26 mouse cellular contexts compared by ENCODE assay signal in the genomic region with DNA sequence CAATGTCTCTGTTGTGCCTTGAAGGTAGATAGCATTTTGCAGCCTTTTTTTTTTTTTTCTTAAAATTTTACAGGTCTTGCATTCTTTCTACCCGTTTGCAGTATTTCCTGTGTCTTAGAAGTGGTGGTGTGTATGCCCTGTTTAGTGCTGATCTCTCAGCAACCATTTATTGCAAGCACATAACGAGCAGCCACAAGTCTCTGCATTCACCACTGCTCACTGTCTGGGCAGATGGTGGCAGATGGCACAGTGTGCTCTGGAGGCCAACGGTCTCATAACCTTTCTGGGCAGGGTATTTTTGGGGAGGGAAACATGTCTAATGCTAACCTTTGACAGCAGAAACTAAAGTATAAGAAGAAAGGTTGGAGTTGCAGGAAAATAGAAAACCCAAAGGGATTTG.
DNase-seq lines count a peak whose midpoint lies in the region; ATAC-seq and TF ChIP-seq lines count a peak whose summit lies in the region.
"Had no signal": no experiment of that assay in that cellular context is flagged by ENCODE, and none has a peak within 500 bp of the region (broad histone marks: within the 10 kb centered on the region; RNA-seq: fewer than 3 reads in every experiment).

No protein-coding gene starts in this region.

- H3K4me2 ChIP-seq in midbrain, postnatal 0 days (ENCODE audit: low read depth, low read length, poor library complexity, severe bottlenecking), result no peak overlapping the region
- H3K4me2 ChIP-seq in hindbrain, postnatal 0 days (ENCODE audit: low read depth, low read length), result no peak overlapping the region
- H3K4me2 ChIP-seq: heart, embryonic 13.5 days; midbrain, embryonic 12.5 days; neural tube, embryonic 12.5 days had no signal

- H3K9ac ChIP-seq in midbrain, postnatal 0 days (replicated peaks; ENCODE audit: low read length, poor library complexity, severe bottlenecking), result no peak overlapping the region
- H3K9ac ChIP-seq in hindbrain, postnatal 0 days (replicated peaks; ENCODE audit: low read length), result no peak overlapping the region
- H3K9ac ChIP-seq: forebrain, postnatal 0 days; heart, embryonic 13.5 days; midbrain, embryonic 12.5 days; neural tube, embryonic 12.5 days had no signal

- TF ChIP-seq CTCF in midbrain, postnatal 0 days (IDR thresholded peaks at IDR 0.05), result no peak
- TF ChIP-seq CTCF in hindbrain, postnatal 0 days (IDR thresholded peaks at IDR 0.05; ENCODE audit: low read depth), result no peak

- H3K36me3 ChIP-seq in midbrain, postnatal 0 days (ENCODE audit: insufficient read depth, low read length), result no peaks in the 10 kb centered on the region
- H3K36me3 ChIP-seq in midbrain, embryonic 10.5 days, result no peaks in the 10 kb centered on the region
- no peaks in the 10 kb centered on the region for H3K36me3 ChIP-seq in hindbrain, postnatal 0 days (ENCODE audit: insufficient read depth, low read length)
- H3K36me3 ChIP-seq in hindbrain, embryonic 10.5 days, result no peaks in the 10 kb centered on the region
- H3K36me3 ChIP-seq: embryonic facial prominence, embryonic 10.5 days; forebrain, embryonic 10.5 days; heart, embryonic 13.5 days; midbrain, embryonic 12.5 days; neural tube, embryonic 12.5 days had no signal

- ATAC-seq in midbrain, postnatal 0 days (ENCODE audit: low FRiP score), result no peak
- no peak for ATAC-seq in hindbrain, postnatal 0 days
- ATAC-seq in erythroid progenitor cell, adult 5-6 weeks (replicated peaks; ENCODE audit: low FRiP score, poor library complexity, severe bottlenecking), result no peak
- ATAC-seq: forebrain, postnatal 0 days; lung, postnatal 0 days had no signal

- no peaks in the 10 kb centered on the region for H3K4me1 ChIP-seq in midbrain, postnatal 0 days (ENCODE audit: insufficient read depth, low read length)
- H3K4me1 ChIP-seq in midbrain, embryonic 10.5 days, result 0 out of 2 replicates have a peak, but pooled peaks cover 2% of the 10 kb centered on the region
- no peaks in the 10 kb centered on the region for H3K4me1 ChIP-seq in hindbrain, postnatal 0 days (ENCODE audit: insufficient read depth, low read length)
- peaks cover 5% of the 10 kb centered on the region; the same call in 1 of the 2 replicates for H3K4me1 ChIP-seq in hindbrain, embryonic 10.5 days (replicated peaks)
- H3K4me1 ChIP-seq: embryonic facial prominence, embryonic 10.5 days; heart, embryonic 13.5 days; midbrain, embryonic 12.5 days; neural tube, embryonic 12.5 days had no signal

- H3K4me3 ChIP-seq in midbrain, postnatal 0 days (ENCODE audit: low read depth, low read length), result no peak overlapping the region
- H3K4me3 ChIP-seq in midbrain, embryonic 10.5 days, result no peak overlapping the region
- H3K4me3 ChIP-seq in hindbrain, postnatal 0 days (ENCODE audit: low read length), result no peak overlapping the region
- H3K4me3 ChIP-seq in hindbrain, embryonic 10.5 days, result no peak overlapping the region
- H3K4me3 ChIP-seq: embryonic facial prominence, embryonic 10.5 days; forebrain, embryonic 10.5 days; heart, embryonic 13.5 days; layer of hippocampus, adult 2 months; midbrain, embryonic 12.5 days; neural tube, embryonic 12.5 days had no signal

- H3K27ac ChIP-seq in midbrain, postnatal 0 days (ENCODE audit: low read depth, low read length), result no peak overlapping the region
- H3K27ac ChIP-seq in midbrain, embryonic 10.5 days (replicated peaks), result no peak overlapping the region
- no peak overlapping the region for H3K27ac ChIP-seq in hindbrain, postnatal 0 days
- H3K27ac ChIP-seq in hindbrain, embryonic 10.5 days, result no peak overlapping the region
- H3K27ac ChIP-seq: embryonic facial prominence, embryonic 10.5 days; forebrain, embryonic 10.5 days; heart, embryonic 13.5 days; layer of hippocampus, adult 2 months; midbrain, embryonic 12.5 days; neural tube, embryonic 12.5 days had no signal

- H3K27me3 ChIP-seq in midbrain, postnatal 0 days (ENCODE audit: insufficient read depth, low read length), result no peaks in the 10 kb centered on the region
- no peaks in the 10 kb centered on the region for H3K27me3 ChIP-seq in midbrain, embryonic 10.5 days (ENCODE audit: low read depth, poor library complexity, severe bottlenecking)
- no peaks in the 10 kb centered on the region for H3K27me3 ChIP-seq in hindbrain, postnatal 0 days (ENCODE audit: insufficient read depth, low read length)
- H3K27me3 ChIP-seq in hindbrain, embryonic 10.5 days (ENCODE audit: insufficient read depth, poor library complexity, severe bottlenecking), result no peaks in the 10 kb centered on the region
- H3K27me3 ChIP-seq: heart, embryonic 13.5 days; midbrain, embryonic 12.5 days; neural tube, embryonic 12.5 days had no signal

- peak; percentile 8 for DNase-seq in midbrain, postnatal 0 days (ENCODE audit: low spot score)
- no peak for DNase-seq in midbrain, embryonic 10.5 days (ENCODE audit: low spot score)
- peak; percentile 72 for DNase-seq in induced T-regulatory cell, adult 2 months (ENCODE audit: low read depth)
- peak; percentile 53 to 75 for DNase-seq in thymus, adult 18-20 months
- DNase-seq in thymus, postnatal 36 days, result peak; percentile 63 to 79
- no peak for DNase-seq in hindbrain, postnatal 0 days (ENCODE audit: low spot score)
- no peak for DNase-seq in hindbrain, embryonic 10.5 days (ENCODE audit: low spot score)
- DNase-seq: adrenal gland, postnatal 10 days; cerebellum, adult 8-10 months; forebrain, postnatal 0 days; gastrocnemius, postnatal 25 days; heart, adult 18-20 months; heart, postnatal 36 days; kidney, adult 8-10 months; kidney, postnatal 10 days; layer of hippocampus, postnatal 36 days; right cerebral cortex, adult 18-20 months; right cerebral cortex, postnatal 4 days had no signal

- 64% methylated on average over 3 of the region's 3 CpGs for WGBS in midbrain, postnatal 0 days
- WGBS in midbrain, embryonic 10.5 days, result 81% methylated on average over 3 of the region's 3 CpGs
- 49% methylated on average over 3 of the region's 3 CpGs for WGBS in hindbrain, postnatal 0 days
- WGBS in hindbrain, embryonic 10.5 days, result 64% methylated on average over 3 of the region's 3 CpGs

- H3K9me3 ChIP-seq in midbrain, postnatal 0 days (ENCODE audit: low read length), result no peaks in the 10 kb centered on the region
- H3K9me3 ChIP-seq in midbrain, embryonic 10.5 days (replicated peaks), result no peaks in the 10 kb centered on the region
- H3K9me3 ChIP-seq in hindbrain, postnatal 0 days (ENCODE audit: low read length), result no peaks in the 10 kb centered on the region
- no peaks in the 10 kb centered on the region for H3K9me3 ChIP-seq in hindbrain, embryonic 10.5 days
- H3K9me3 ChIP-seq: embryonic facial prominence, embryonic 10.5 days; forebrain, embryonic 10.5 days; heart, embryonic 13.5 days; midbrain, embryonic 12.5 days; neural tube, embryonic 12.5 days had no signal

Comparison
In these comparisons a context has a peak if more than half of its experiments do, and no peak if none do; other contexts are left out.
1. DNase-seq: peak in midbrain, postnatal 0 days (single experiment), induced T-regulatory cell, adult 2 months (single experiment), thymus, adult 18-20 months (2 of 2) and thymus, postnatal 36 days (2 of 2); none in midbrain, embryonic 10.5 days (single experiment), hindbrain, postnatal 0 days (single experiment) and hindbrain, embryonic 10.5 days (single experiment).